Mouse (Mus musculus): ENCODE data around the gene Sp3. TPM values are rescaled to one million over a fixed set of nuclear protein-coding genes. Genes with fewer than 3 reads are reported as not detected.
"Not testable (repeated sequence)": the region's sequence is repeated elsewhere in the genome, so short reads cannot be mapped to it uniquely, and the experiment has no call there.

Gene Sp3
- polyA plus RNA-seq, 1 experiment from 2014 or later: 30.0 TPM

GRCm38 (mm10) chr2:72915245-72915930 lies 64.9 kb downstream of the Sp3 start:
- Histone ChIP-seq H3K4me3 (ENCODE audit: low read length) (no peak overlapping the region), H3K36me3 (ENCODE audit: control insufficient read depth, insufficient read depth, low read length) (no peaks in the 10 kb centered on the region), H3K9ac (ENCODE audit: low read depth, low read length) (no peak overlapping the region), H3K4me2 (ENCODE audit: low read length) (no peak overlapping the region), H3K27me3 (replicated peaks; ENCODE audit: control insufficient read depth, insufficient read depth, low read length) (no peaks in the 10 kb centered on the region), H3K4me1 (ENCODE audit: control insufficient read depth, insufficient read depth, low read depth, low read length) (no peaks in the 10 kb centered on the region), H3K27ac (ENCODE audit: low read depth, low read length) (no peak overlapping the region), H3K9me3 (ENCODE audit: control insufficient read depth, low read length) (no peaks in the 10 kb centered on the region)
- WGBS: 80% methylated on average over 7 of the region's 7 CpGs
- no peak for ATAC-seq

- no peak overlapping the region for H3K4me2 ChIP-seq (ENCODE audit: low read length)
- no peaks in the 10 kb centered on the region for H3K36me3 ChIP-seq (ENCODE audit: control insufficient read depth, insufficient read depth, low read length)
- H3K4me3 ChIP-seq (ENCODE audit: low read length): no peak overlapping the region
- H3K9me3 ChIP-seq (ENCODE audit: control insufficient read depth, low read length): no peaks in the 10 kb centered on the region
- ATAC-seq: 0 out of 2 replicates have a peak, but pooled peaks have one; percentile 48
- H3K27me3 ChIP-seq (replicated peaks; ENCODE audit: control insufficient read depth, insufficient read depth, low read length): no peaks in the 10 kb centered on the region
- no peaks in the 10 kb centered on the region for H3K4me1 ChIP-seq (ENCODE audit: control insufficient read depth, insufficient read depth, low read depth, low read length)
- 46% methylated on average over 7 of the region's 7 CpGs for WGBS
- no peak overlapping the region for H3K27ac ChIP-seq (ENCODE audit: low read depth, low read length)
- H3K9ac ChIP-seq (ENCODE audit: low read depth, low read length): no peak overlapping the region
Measured at GRCm38 (mm10) chr2:72913458-72913760, 66.8 kb downstream of the Sp3 start.

GRCm38 (mm10) chr2:72912708-72913457 lies 67.4 kb downstream of the Sp3 start:
- Histone ChIP-seq H3K36me3 (ENCODE audit: control insufficient read depth, insufficient read depth, low read length) (no peaks in the 10 kb centered on the region), H3K4me3 (ENCODE audit: low read length) (no peak overlapping the region), H3K27me3 (replicated peaks; ENCODE audit: control insufficient read depth, insufficient read depth, low read length) (no peaks in the 10 kb centered on the region), H3K4me2 (ENCODE audit: low read length) (no peak overlapping the region), H3K27ac (ENCODE audit: low read depth, low read length) (no peak overlapping the region), H3K9me3 (ENCODE audit: control insufficient read depth, low read length) (no peaks in the 10 kb centered on the region), H3K9ac (ENCODE audit: low read depth, low read length) (no peak overlapping the region), H3K4me1 (ENCODE audit: control insufficient read depth, insufficient read depth, low read depth, low read length) (no peaks in the 10 kb centered on the region)
- 85% methylated on average over 11 of the region's 11 CpGs for WGBS
- 0 out of 2 replicates have a peak, but pooled peaks have one; percentile 24 for ATAC-seq

- H3K27ac ChIP-seq (ENCODE audit: low read depth, low read length): no peak overlapping the region
- H3K4me1 ChIP-seq (ENCODE audit: control insufficient read depth, insufficient read depth, low read depth, low read length): no peaks in the 10 kb centered on the region
- H3K9ac ChIP-seq (ENCODE audit: low read depth, low read length): no peak overlapping the region
- no peaks in the 10 kb centered on the region for H3K27me3 ChIP-seq (replicated peaks; ENCODE audit: control insufficient read depth, insufficient read depth, low read length)
- 89% methylated on average over 9 of the region's 9 CpGs for WGBS
- H3K9me3 ChIP-seq (ENCODE audit: control insufficient read depth, low read length): no peaks in the 10 kb centered on the region
- no peak overlapping the region for H3K4me2 ChIP-seq (ENCODE audit: low read length)
- no peaks in the 10 kb centered on the region for H3K36me3 ChIP-seq (ENCODE audit: control insufficient read depth, insufficient read depth, low read length)
- H3K4me3 ChIP-seq (ENCODE audit: low read length): no peak overlapping the region
- no peak for ATAC-seq
Measured at GRCm38 (mm10) chr2:72911527-72911926, 68.7 kb downstream of the Sp3 start.

GRCm38 (mm10) chr2:72909046-72909445 lies 71.2 kb downstream of the Sp3 start:
- Histone ChIP-seq H3K27me3 (replicated peaks; ENCODE audit: control insufficient read depth, insufficient read depth, low read length) (no peaks in the 10 kb centered on the region), H3K9ac (ENCODE audit: low read depth, low read length) (no peak overlapping the region), H3K27ac (ENCODE audit: low read depth, low read length) (no peak overlapping the region), H3K9me3 (ENCODE audit: control insufficient read depth, low read length) (no peaks in the 10 kb centered on the region), H3K4me2 (ENCODE audit: low read length) (no peak overlapping the region), H3K36me3 (ENCODE audit: control insufficient read depth, insufficient read depth, low read length) (no peaks in the 10 kb centered on the region), H3K4me3 (ENCODE audit: low read length) (no peak overlapping the region), H3K4me1 (ENCODE audit: control insufficient read depth, insufficient read depth, low read depth, low read length) (no peaks in the 10 kb centered on the region)
- WGBS: 68% methylated on average over 4 of the region's 4 CpGs
- ATAC-seq: no peak

- ATAC-seq: no peak
- no peaks in the 10 kb centered on the region for H3K4me1 ChIP-seq (ENCODE audit: control insufficient read depth, insufficient read depth, low read depth, low read length)
- H3K9ac ChIP-seq (ENCODE audit: low read depth, low read length): no peak overlapping the region
- no peak overlapping the region for H3K4me3 ChIP-seq (ENCODE audit: low read length)
- WGBS: 89% methylated on average over 20 of the region's 20 CpGs
- no peaks in the 10 kb centered on the region for H3K27me3 ChIP-seq (replicated peaks; ENCODE audit: control insufficient read depth, insufficient read depth, low read length)
- H3K9me3 ChIP-seq (ENCODE audit: control insufficient read depth, low read length): no peaks in the 10 kb centered on the region
- no peaks in the 10 kb centered on the region for H3K36me3 ChIP-seq (ENCODE audit: control insufficient read depth, insufficient read depth, low read length)
- H3K27ac ChIP-seq (ENCODE audit: low read depth, low read length): no peak overlapping the region
- no peak overlapping the region for H3K4me2 ChIP-seq (ENCODE audit: low read length)
Measured at GRCm38 (mm10) chr2:72908191-72908910, 71.9 kb downstream of the Sp3 start.

- no peak overlapping the region for H3K27ac ChIP-seq (ENCODE audit: low read depth, low read length)
- H3K4me3 ChIP-seq (ENCODE audit: low read length): no peak overlapping the region
- H3K27me3 ChIP-seq (replicated peaks; ENCODE audit: control insufficient read depth, insufficient read depth, low read length): no peaks in the 10 kb centered on the region
- H3K9me3 ChIP-seq (ENCODE audit: control insufficient read depth, low read length): no peaks in the 10 kb centered on the region
- H3K4me2 ChIP-seq (ENCODE audit: low read length): no peak overlapping the region
- no peak overlapping the region for H3K9ac ChIP-seq (ENCODE audit: low read depth, low read length)
- no peaks in the 10 kb centered on the region for H3K4me1 ChIP-seq (ENCODE audit: control insufficient read depth, insufficient read depth, low read depth, low read length)
- 53% methylated on average over 8 of the region's 8 CpGs for WGBS
- H3K36me3 ChIP-seq (ENCODE audit: control insufficient read depth, insufficient read depth, low read length): no peaks in the 10 kb centered on the region
- ATAC-seq: no peak
Measured at GRCm38 (mm10) chr2:72906745-72907144, 73.5 kb downstream of the Sp3 start.

- not testable (repeated sequence) for ATAC-seq; H3K9me3 ChIP-seq (ENCODE audit: control insufficient read depth, low read length); H3K27me3 ChIP-seq (replicated peaks; ENCODE audit: control insufficient read depth, insufficient read depth, low read length); H3K4me2 ChIP-seq (ENCODE audit: low read length); H3K27ac ChIP-seq (ENCODE audit: low read depth, low read length); H3K9ac ChIP-seq (ENCODE audit: low read depth, low read length); H3K4me1 ChIP-seq (ENCODE audit: control insufficient read depth, insufficient read depth, low read depth, low read length); H3K4me3 ChIP-seq (ENCODE audit: low read length); H3K36me3 ChIP-seq (ENCODE audit: control insufficient read depth, insufficient read depth, low read length)
- WGBS: 92% methylated on average over 15 of the region's 16 CpGs
Measured at GRCm38 (mm10) chr2:72902816-72903680, 77.2 kb downstream of the Sp3 start.
